Mouse (Mus musculus) heart, adult 2 months (tissue): ENCODE data around the gene Mars2. TPM values are rescaled to one million over a fixed set of nuclear protein-coding genes. Genes with fewer than 3 reads are reported as not detected.

ENCODE experiments used
- DNase-seq, 2 experiments: peaks; one replicate each; pipeline ENCODE4 v3.0.0; 2021
- H3K27ac ChIP-seq: fragments of 200-600 bp; 2 replicates; pipeline ENCODE4 v1.8.1; 2022
- H3K27me3 ChIP-seq: fragments of 200-500 bp; 2 replicates; pipeline ENCODE4 v1.6.1; 2012; ENCODE audit warnings: mild to moderate bottlenecking, low read length, inconsistent platforms, mixed read lengths; ENCODE audit not compliant: control insufficient read depth, insufficient read depth
- H3K36me3 ChIP-seq: fragments of 200-500 bp; 2 replicates; pipeline ENCODE4 v1.6.1; 2012; ENCODE audit warnings: low read length, inconsistent platforms; ENCODE audit not compliant: control insufficient read depth, insufficient read depth
- H3K4me1 ChIP-seq: fragments of 200-500 bp; 2 replicates; pipeline ENCODE4 v1.6.1; 2011; ENCODE audit warnings: low read length; ENCODE audit not compliant: control insufficient read depth, insufficient read depth
- H3K4me3 ChIP-seq: fragments of 200-600 bp; 2 replicates; pipeline ENCODE4 v1.8.1; 2022
- H3K79me2 ChIP-seq: fragments of 200-500 bp; replicated peaks from 2 replicates; pipeline ENCODE4 v1.6.1; 2012; ENCODE audit warnings: mild to moderate bottlenecking, inconsistent platforms, low read length, moderate library complexity, mixed read lengths; ENCODE audit not compliant: control insufficient read depth, insufficient read depth
- H3K9ac ChIP-seq: fragments of 200-500 bp; 2 replicates; pipeline ENCODE4 v1.6.1; 2012; ENCODE audit warnings: low read depth, mild to moderate bottlenecking, control low read depth, inconsistent platforms, low read length, mixed read lengths
- CTCF ChIP-seq: fragments of 200-600 bp; IDR thresholded peaks from 2 replicates; pipeline ENCODE4 v1.8.1; 2022; ENCODE audit warnings: antibody characterized with exemption, mild to moderate bottlenecking, moderate library complexity
- EP300 ChIP-seq: fragments of 200-500 bp; IDR thresholded peaks from 2 replicates; pipeline ENCODE4 v1.6.1; 2011; ENCODE audit warnings: low read depth, low read length, control low read depth; ENCODE audit not compliant: insufficient read depth
- POLR2A ChIP-seq: fragments of 200-500 bp; IDR thresholded peaks from 2 replicates; pipeline ENCODE4 v1.6.1; 2011; ENCODE audit warnings: mild to moderate bottlenecking, low read depth, low read length, control low read depth; ENCODE audit not compliant: insufficient read depth
- WGBS: fragments of 180-500 bp; shearing (Covaris S2); methylation state at CpG from one replicate; pipeline ENCODE4 v1.1.7; 2018; 5-methylcytosine and 5-hydroxymethylcytosine counted together
- intact Hi-C: fragments of 180-260 bp; cut with DNase I; formaldehyde crosslinking; loops from one replicate; pipeline ENCODE4 v1.15.1; 2025
- long read RNA-seq: library from polyadenylated mRNA; stranded (forward); transcript quantifications from one replicate; pipeline ENCODE4 v2.0.0, GENCODE M21; 2021
- polyA plus RNA-seq: library from polyadenylated mRNA; depleted of rRNA; stranded (reverse); fragments of >200 nt; gene quantifications from 2 replicates; pipeline ENCODE4 v1.2.3, GENCODE M21; 2012; rRNA removed
- total RNA-seq, 2 experiments: library from RNA; stranded (reverse); gene quantifications; 2 replicates each; pipeline ENCODE4 v1.2.3; 2021

Gene Mars2
- total RNA-seq (1 to 10 TPM; 5.0 to 5.3 TPM), polyA plus RNA-seq (2.0 and 3.6 TPM in 2 replicates)
- long read RNA-seq, full-length matches to known transcripts, result 10 of 10 reads
- long read RNA-seq, partial matches to known transcripts, result 0 of 10 reads
- long read RNA-seq, other reads (novel, unspliced or antisense), result 0 of 10 reads

- Histone ChIP-seq H3K79me2 (0 out of 2 replicates have a peak, but pooled peaks cover 2% of the 10 kb centered on the region), H3K36me3 (peaks cover 13% of the 10 kb centered on the region), H3K4me1 (peaks cover 6% of the 10 kb centered on the region), H3K9ac (peak within 1 kb of the TSS; percentile 83), H3K27me3 (no peaks in the 10 kb centered on the region), H3K27ac (peak within 1 kb of the TSS; percentile 75), H3K4me3 (peak within 1 kb of the TSS; percentile 71)
- peak; percentile 96 to 97 for DNase-seq
- 0 out of 2 replicates have a peak, but pooled peaks have one; percentile 65 for TF ChIP-seq EP300
- TF ChIP-seq CTCF, result peak; percentile 53
- peak; percentile 83 for TF ChIP-seq POLR2A
- under 1% methylated on average over 82 of the region's 82 CpGs for WGBS
- intact Hi-C loops, result loop anchor here (2.0 to 5.0 kb wide), 3 partner anchors 35 to 150 kb away; partner anchors contain the start of genes Hspd1, Hspe1 and Mob4
Measured at GRCm38 (mm10) chr1:55236890-55237642, at the start of gene Mars2. TSS of gene Mars2 (plus strand) at chr1:55237177.

- Histone ChIP-seq H3K27ac (no peak overlapping the region), H3K9ac (no peak overlapping the region), H3K79me2 (no peaks in the 10 kb centered on the region), H3K4me1 (peaks cover 3% of the 10 kb centered on the region; the same call in 1 of the 2 replicates), H3K36me3 (no peaks in the 10 kb centered on the region), H3K27me3 (no peaks in the 10 kb centered on the region), H3K4me3 (no peak overlapping the region)
- intact Hi-C loops, result loop anchor here (2.0 kb wide), 1 partner anchor 191 kb away; no protein-coding TSS in a partner anchor
- WGBS, result 24% methylated on average over 8 of the region's 8 CpGs
- no peak for DNase-seq
- TF ChIP-seq EP300, result no peak
- no peak for TF ChIP-seq CTCF
- no peak for TF ChIP-seq POLR2A
Measured at GRCm38 (mm10) chr1:55192015-55192414, 45.0 kb upstream of the Mars2 start.

GRCm38 (mm10) chr1:55192824-55193223 is 44.2 kb upstream of the Mars2 start:
- no peak overlapping the region for H3K9ac ChIP-seq
- WGBS, result 39% methylated on average over 3 of the region's 3 CpGs
- TF ChIP-seq POLR2A (no peak), EP300 (no peak), CTCF (peak; percentile 81)

DNA sequence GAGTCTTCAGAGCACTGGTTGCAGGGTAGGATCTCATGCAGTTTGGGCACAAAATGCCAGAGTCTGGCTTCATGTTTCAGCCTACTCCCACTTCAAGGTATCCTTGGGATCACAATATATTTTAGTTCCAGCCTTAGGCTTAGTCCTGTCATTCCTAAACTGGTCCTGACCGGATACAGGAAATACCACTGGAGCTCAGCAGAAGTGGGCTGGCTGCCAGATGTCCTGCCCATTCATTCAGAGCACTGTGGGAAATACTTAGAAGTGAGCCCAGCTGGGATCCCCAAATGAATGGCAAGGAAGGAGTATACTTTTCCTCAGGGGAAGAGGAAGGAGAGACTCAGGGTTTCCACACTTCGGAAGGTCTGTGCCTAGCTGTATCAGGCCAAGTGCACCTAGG is 43.7 kb upstream of the Mars2 start:
- peak; percentile 59 to 66 for DNase-seq
- intact Hi-C loops, result loop anchor here (2.0 kb wide), 1 partner anchor 189 kb away; no protein-coding TSS in a partner anchor
- 40% methylated on average over 2 of the region's 2 CpGs for WGBS
- Histone ChIP-seq H3K27ac (0 out of 2 replicates have a peak overlapping the region, but pooled peaks have one; percentile 7), H3K4me1 (peaks cover 3% of the 10 kb centered on the region; the same call in 1 of the 2 replicates), H3K36me3 (no peaks in the 10 kb centered on the region), H3K27me3 (no peaks in the 10 kb centered on the region), H3K9ac (no peak overlapping the region), H3K4me3 (no peak overlapping the region), H3K79me2 (no peaks in the 10 kb centered on the region)
- no peak for TF ChIP-seq POLR2A
- no peak for TF ChIP-seq CTCF
- no peak for TF ChIP-seq EP300

More at GRCm38 (mm10) chr1:55192824-55193223, 44.2 kb upstream of the Mars2 start:
- intact Hi-C loops, result loop anchor here (2.0 kb wide), 1 partner anchor 190 kb away; no protein-coding TSS in a partner anchor
- no peak overlapping the region for H3K27ac ChIP-seq
- H3K36me3 ChIP-seq, result no peaks in the 10 kb centered on the region
- DNase-seq, result peak in 1 of 2 experiments; percentile 35
- no peak overlapping the region for H3K4me3 ChIP-seq
- H3K27me3 ChIP-seq, result no peaks in the 10 kb centered on the region
- peaks cover 3% of the 10 kb centered on the region; the same call in 1 of the 2 replicates for H3K4me1 ChIP-seq
- no peaks in the 10 kb centered on the region for H3K79me2 ChIP-seq

DNA sequence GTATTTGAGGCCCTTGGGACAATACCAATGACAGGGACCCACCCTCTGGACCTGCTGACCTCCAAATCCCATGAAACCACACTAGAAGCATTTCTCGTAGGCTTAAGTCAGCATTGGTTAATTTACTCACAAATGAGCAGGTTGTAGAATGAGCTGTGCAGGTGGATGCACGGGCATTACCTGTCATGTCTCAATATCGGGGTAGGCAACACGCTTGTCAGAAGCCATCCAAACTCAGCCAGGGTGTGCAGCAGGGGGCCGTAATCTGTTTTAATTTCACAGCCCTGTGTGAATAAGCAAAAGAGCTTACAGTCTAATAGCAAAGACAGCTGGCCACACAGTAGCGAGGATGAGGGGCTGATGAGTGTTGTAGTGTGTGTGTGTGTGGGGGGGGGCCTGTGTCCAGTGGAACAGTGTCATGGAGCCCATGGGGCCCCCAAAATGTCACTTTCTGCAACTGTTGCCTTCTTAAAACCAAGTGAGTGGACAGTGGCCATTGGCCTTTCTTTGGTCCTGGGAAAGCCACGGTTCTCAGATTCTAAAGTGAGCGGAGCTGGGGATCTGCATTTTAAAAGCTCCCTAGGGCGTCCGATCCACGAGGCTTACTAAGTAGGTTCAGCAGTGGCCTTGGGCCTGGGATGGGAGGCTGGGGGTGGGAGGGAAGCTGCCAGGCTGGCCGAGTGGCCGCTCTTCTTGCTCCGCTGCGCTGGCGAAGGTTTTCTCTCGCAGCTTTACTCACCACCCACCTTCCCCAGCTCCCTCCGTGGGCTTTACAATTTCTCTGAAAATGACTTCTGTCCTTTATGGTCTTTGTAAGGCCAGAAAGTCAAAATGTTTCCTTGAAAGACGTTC is 42.7 kb upstream of the Mars2 start:
- Histone ChIP-seq H3K4me3 (no peak overlapping the region), H3K27me3 (no peaks in the 10 kb centered on the region), H3K4me1 (peaks cover 3% of the 10 kb centered on the region; the same call in 1 of the 2 replicates), H3K27ac (no peak overlapping the region), H3K9ac (no peak overlapping the region), H3K36me3 (no peaks in the 10 kb centered on the region), H3K79me2 (no peaks in the 10 kb centered on the region)
- WGBS, result 87% methylated on average over 19 of the region's 19 CpGs
- no peak for TF ChIP-seq EP300
- no peak for TF ChIP-seq POLR2A
- TF ChIP-seq CTCF, result no peak
- intact Hi-C loops, result no loop called here
- DNase-seq, result no peak
